Mouse (Mus musculus): ENCODE results near the gene 1810062G17Rik.

Gene 1810062G17Rik

GRCm38 (mm10) chr3:36475532-36476087 is at the start of gene 1810062G17Rik, which contains the start of gene Anxa5:
Gene 1810062G17Rik (plus strand): TSS chr3:36475937.
Gene Anxa5 (minus strand): TSS chr3:36475894.
- DNase-seq (ENCODE audit: low spot score) = peak; percentile 94

DNA sequence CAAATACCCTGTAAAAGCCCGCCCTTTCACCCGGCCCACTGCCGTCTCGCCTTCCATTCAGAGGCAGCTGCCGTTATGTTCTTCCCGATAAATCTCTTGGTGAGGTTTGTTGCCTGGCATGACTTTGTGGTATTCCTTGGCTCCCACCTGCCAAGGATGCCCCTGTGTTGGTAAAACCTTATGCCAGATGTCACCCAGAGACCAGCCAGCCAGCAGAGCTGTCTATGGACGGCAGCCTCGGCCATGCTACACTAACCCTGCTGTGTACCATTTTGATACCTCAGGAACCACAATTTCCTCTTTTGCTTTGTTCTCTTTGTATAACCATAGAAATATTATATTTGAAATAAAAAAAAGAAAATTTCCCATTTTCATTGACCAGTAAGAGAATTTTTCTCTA is 48.4 kb upstream of the 1810062G17Rik start:
- DNase-seq (ENCODE audit: low spot score) = no peak

- DNase-seq (ENCODE audit: low spot score) = no peak
These were observed 45.4 kb upstream of the 1810062G17Rik start for GRCm38 (mm10) chr3:36430360-36430759.

- DNase-seq (ENCODE audit: low spot score) = no peak
These were observed 35.5 kb upstream of the 1810062G17Rik start for GRCm38 (mm10) chr3:36440280-36440679.

DNA sequence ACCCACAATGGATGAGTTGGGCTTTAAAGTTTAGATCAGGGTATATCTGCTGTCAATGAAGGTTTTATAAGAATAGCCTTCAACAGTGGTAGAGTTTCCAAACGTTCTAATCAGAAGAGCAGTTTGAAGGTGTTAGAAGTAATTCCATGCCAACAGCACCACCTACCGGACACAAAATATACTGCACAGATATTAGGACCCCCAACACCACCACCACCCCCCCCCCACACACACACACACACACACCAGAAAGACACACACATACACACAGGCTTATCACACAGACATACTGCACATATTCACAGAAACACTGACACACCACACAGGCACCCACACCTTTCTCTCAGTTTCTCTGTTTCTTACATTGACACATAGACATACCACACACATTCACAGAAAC is 33.3 kb upstream of the 1810062G17Rik start:
- peak; percentile 65 for DNase-seq (ENCODE audit: low spot score)

GRCm38 (mm10) chr3:36446041-36446440 is 29.7 kb upstream of the 1810062G17Rik start:
- no peak for DNase-seq (ENCODE audit: low spot score)

GRCm38 (mm10) chr3:36446506-36446905 is 29.2 kb upstream of the 1810062G17Rik start:
- DNase-seq (ENCODE audit: low spot score) = no peak

DNA sequence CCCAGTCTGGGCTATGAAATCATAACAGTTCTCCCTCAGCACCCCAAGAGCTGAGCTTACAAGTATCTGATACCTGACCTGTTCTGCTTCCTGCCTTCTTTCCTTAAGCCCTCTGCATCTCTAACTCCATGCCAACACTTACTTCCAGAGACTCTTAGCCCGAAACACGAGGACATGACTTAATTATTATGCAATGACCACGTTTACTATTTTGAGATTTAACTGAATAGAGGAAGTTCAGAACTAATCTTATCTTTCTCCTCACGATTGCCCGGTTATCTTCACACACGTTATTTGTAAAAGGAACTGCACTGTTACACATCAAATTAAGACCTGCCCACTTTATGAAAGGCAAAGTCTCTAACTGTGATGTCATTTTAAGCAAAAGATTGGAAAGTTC is 28.8 kb upstream of the 1810062G17Rik start:
- no peak for DNase-seq (ENCODE audit: low spot score)

DNA sequence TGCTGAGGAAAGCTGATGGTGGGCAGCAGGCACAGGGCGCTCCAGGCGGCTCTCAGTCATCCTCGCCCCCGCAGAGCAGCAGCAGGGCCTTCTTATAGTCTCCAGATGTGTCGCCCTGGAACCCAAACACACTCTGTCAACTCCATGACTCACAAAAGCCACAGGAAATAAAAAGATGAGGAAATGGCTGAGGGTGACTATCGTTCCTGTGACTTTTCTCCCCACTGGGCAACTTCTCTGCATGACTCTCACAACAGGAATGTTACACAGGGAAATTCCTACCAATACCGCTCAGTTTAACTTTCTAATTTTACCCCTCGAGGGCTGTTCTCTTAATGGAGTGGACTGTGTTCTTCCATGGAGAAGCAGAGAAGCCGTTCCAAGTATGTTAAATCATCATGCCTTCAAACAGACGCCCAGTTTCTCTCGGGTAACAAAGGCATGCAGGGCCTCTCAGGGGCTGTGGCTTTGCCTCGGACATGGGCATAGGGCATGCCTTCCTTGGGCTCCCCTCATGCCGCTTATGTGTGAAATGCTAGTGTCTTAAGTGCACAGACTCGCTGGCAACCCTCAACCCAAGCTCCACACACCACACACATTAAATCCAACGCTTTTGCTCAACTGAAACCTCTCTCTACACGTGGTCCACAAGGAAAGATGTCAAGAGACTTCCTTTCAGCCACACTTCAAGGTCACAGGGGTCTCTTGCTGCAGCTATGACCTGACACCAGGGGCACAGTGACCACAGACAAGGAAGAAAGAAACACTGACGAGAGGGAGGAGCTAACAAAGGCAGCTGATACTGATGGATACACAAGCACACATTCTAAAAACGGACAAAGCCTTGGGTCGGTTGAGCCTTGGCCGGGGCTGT is 26.2 kb upstream of the 1810062G17Rik start:
- no peak for DNase-seq (ENCODE audit: low spot score)

GRCm38 (mm10) chr3:36452502-36452901 is 23.2 kb upstream of the 1810062G17Rik start:
- no peak for DNase-seq (ENCODE audit: low spot score)

DNA sequence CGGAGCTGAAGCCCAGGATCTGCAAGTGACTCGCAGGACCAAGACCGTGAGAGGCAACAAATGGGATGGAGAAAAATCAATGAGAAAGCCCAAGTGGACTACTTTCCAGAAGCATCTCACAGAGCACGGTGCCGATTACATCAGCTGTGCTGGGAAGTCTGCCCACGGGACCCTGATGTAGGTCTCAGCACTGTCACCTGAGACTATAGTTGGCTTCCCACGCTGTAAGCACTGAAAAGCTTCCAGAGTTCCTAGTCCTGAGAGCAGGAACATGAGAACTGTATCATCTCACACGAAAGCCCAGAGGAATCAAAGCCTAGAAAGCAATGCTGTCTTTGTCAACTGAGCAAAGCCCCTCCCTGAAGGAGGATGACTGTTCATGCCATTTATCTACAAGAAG is 20.6 kb upstream of the 1810062G17Rik start:
- DNase-seq (ENCODE audit: low spot score) = no peak

- no peak for DNase-seq (ENCODE audit: low spot score)
These were observed 20.2 kb upstream of the 1810062G17Rik start for GRCm38 (mm10) chr3:36455566-36455965.

GRCm38 (mm10) chr3:36460717-36461116 is 15.0 kb upstream of the 1810062G17Rik start:
- no peak for DNase-seq (ENCODE audit: low spot score)

DNA sequence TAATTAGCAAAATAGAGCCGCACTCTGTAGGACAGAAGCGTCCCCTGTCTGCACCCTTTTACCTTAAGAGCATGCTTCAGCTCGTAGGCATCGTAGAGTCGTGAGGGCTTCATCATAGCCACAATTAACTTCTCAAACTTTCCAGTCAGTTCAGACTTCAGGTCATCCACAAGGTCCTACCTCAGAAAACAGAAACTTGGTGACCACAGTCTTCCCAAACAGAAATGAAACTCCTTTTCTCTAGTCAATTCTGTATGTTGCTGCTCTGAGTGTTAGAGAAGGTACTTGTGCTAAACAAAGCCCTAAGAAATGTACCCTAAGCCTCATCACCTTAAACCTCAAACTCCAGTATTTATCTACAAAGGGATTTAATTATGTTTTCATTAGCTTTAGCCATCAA is 13.9 kb upstream of the 1810062G17Rik start:
- DNase-seq (ENCODE audit: low spot score) = no peak

DNA sequence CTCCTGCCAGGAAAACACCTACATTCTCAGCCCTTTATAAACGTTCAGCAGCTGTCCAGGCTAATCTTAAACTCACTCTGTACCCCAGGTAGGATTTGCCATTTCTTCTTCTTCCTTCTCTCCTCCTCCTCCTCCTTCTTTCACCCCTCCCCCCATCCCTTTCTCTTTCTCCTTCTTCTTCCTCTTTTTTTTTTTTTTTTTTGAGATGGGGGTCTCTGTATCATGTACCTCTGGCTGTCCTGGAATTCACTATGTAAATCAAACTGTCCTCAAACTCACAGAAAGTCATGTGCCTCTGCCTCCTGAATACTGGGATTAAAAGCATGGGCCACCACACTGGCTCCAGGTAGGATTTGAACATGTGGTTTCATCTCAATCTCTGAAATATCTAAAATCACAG is 13.4 kb upstream of the 1810062G17Rik start:
- DNase-seq (ENCODE audit: low spot score) = no peak

- DNase-seq (ENCODE audit: low spot score) = no peak
These were observed 10.2 kb upstream of the 1810062G17Rik start for GRCm38 (mm10) chr3:36465538-36465937.

DNA sequence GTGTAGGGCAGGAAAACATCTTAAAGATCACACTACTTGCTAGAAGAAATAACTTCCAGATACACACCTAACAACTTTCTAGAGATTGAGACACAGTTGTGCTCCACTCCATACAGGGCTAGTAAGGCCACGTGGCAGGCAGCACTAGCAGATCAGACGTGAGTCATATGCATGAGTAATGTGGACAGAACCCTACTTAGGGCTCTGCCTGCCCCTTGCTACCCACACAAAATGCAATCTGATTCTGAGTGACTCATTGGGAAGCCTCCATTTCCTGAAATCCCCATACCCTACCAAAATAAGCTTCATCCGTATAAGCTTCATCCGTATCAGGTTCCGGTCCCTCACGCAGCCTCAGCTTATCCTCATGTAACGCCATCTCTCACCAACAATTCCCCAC is 8.1 kb upstream of the 1810062G17Rik start:
- DNase-seq (ENCODE audit: low spot score) = no peak

DNA sequence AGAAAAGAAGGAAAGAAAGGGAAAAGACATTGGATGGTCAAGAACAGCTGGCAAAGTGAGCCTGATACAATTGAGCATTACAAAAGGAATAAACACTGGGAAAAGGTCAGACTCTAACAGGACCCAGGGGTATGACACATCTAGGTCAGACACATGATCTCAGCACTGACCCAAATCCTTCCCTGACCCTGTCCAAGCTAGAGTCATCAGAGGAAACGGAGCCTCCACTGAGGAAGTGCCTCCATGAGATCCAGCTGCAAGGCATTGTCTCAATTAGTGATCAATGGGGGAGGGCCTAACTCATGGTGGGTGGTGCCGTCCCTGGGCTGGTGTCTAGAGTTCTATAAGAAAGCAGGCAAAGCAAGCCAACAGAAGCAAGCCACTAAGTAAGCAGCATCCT is 6.9 kb upstream of the 1810062G17Rik start:
- no peak for DNase-seq (ENCODE audit: low spot score)

DNA sequence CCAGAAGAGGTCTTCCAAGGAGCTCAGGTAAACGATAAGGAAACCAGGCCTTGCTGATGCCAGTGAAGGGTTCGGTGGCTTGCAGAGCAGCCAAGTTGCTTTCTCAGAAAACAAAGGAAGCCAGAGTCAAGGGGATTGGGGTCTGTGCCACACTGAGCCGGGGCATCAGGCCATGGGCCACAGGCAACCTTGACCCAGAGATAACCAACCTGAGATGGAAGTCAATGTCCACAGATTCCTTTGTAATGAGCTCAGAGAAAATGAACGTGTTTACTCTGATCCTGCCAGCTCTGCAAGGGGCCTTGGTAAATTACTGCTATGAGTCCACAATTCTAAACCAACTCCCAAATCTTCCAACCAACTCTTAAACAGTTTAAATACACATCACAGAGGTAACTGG is 3.9 kb upstream of the 1810062G17Rik start:
- no peak for DNase-seq (ENCODE audit: low spot score)

DNA sequence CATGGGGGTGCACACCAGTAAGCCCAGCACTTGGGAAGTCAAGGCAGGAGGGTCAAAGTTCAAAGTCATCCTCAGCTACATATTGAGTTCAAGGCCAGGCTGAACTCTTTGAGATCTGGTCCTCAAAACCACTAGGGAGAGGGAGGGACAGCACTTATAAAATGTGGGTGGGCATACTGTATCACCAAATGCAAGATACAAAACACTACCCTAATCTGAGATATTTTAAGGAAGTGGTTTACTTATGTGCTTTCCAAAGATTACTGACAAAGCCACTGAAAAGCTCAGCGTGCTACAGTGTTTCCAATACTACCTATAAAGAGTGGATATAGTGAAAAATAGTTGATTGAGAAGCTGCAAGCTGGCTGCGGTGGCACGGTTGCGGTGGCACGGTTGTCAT is 2.5 kb upstream of the 1810062G17Rik start:
- DNase-seq (ENCODE audit: low spot score) = no peak

DNA sequence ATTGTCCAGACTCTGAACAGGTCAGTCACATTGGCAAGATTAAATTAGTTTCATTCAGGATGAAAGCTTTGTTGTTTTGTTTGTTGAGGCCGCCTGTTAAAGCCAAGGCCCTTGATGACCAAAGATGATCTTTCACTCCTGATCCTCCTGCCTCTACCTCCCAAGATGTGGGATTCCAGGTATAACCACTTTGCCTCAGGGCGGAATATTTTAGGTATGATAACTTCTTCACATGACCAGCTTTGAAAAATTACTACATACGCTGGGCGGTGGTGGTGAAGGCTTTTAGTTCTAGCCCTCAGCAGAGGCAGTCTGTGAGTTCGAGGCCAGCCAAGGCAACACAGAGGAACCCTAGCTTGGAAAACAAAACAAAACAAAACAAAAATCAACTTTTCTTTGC is 1.3 kb upstream of the 1810062G17Rik start:
- no peak for DNase-seq (ENCODE audit: low spot score)

DNA sequence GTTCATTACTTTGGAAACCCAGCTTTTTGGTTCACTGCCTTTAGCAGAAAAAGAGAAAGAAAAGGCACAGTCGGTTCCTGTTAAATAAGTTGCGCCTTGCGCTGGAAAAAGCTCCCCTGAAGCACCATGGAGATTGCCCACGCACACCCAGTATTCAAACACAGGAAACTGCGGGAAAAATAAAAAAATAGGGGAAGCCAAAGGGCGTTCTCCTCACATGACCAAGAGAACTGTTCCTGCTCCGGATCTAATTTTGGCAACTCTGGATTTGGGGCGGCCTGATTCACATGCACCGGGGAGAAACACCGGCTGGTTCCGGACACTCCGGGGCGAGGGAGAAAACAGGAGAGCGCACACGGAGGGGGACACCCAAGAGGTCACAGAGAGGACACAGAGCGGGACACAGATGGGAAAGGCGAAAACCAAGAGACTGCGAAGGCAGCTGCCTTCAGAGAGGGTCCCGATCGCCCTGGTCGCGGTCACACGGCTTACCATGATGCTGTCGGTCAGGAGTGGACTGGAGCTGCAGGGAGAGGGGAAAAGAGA is 726 bp upstream of the 1810062G17Rik start:
- DNase-seq (ENCODE audit: low spot score) = peak; percentile 36

All from layer of hippocampus, adult 11-12 months (tissue).